Mouse (Mus musculus): ENCODE measurements around the gene Zc3h18.

Gene Zc3h18

DNA sequence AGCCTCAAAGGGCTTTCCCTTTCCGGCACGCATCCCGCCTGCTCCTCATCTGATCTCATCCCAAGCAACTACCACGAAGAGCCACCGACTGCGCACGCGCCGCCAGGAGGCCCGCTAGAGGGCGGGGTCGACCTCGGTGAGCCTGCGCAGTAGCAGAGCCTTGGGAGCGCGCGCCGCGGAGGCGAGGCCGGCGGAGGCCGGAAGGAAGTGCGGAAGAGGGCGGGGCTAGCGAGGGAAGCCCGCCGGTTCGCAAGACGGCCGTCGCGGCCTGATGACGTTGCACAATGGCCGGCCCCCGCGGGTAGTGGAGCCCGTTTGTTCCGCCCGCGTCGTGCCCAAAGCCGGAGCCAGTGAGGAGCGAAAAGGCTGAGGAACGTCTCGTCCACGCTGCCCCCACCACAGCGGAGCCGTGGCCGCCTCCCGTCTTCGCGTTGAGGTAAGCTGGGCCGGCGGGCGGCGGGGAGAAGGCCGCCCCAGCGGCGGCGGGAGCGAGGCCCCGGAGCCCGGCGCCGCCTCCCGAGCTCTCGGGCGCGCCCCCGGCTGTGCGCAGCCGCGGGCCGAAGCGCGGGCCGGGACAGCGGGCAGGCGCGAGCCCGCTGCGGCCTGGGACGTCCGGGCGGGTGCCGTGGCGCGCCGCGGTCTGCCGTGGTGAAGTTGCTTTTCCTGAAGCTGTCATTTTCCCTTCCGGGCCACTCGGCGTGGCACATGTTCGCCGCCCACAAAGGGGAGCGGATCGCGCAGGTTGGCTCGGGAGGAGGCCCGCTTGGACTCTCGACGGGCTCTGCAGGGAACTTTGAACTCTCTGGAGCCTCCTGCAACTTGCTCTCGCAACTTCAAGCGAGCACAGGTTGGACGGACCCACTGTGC, at the start of gene Zc3h18:
Gene Zc3h18, plus strand, starts transcription at position 245 of the 867 bp plus-strand sequence.
- DNase-seq (ENCODE audit: low spot score) = peak; percentile 94

- no peak for DNase-seq (ENCODE audit: low spot score)
Measured at GRCm38 (mm10) chr8:122329072-122329471, 47.3 kb upstream of the Zc3h18 start.

DNA sequence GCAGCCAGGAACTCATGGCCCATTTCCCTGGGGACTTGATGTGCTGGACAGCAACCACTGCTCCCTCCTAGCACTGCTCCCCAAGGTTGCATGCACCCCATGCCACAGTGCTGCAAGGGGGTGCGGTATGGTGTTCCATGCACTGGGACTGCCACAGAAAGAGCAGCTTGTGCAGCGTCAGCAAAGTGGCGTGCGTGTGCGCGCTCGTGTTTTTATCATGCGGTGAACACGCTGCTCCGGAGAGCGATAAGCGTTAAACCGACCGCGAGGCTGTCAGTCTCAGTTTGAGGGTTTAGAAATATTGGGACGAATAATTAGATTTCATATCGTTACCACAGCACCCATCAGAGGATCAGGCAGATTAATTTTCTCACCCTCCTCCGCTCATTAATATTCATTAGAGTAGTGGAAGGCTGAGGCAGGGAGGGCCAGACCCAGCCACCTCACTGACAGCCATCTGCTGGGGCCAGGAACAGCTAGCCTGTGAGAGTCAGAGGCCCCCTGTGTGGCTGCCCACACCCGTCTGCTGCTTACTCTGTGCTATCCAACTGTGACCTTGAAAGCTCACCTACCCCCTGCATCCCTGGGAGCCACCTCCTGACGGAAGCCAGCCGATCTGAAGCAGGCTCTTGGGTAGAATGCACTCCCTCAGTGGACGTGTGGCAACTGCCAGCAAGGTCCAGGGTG, 46.7 kb upstream of the Zc3h18 start:
- no peak for DNase-seq (ENCODE audit: low spot score)

GRCm38 (mm10) chr8:122330446-122331133, 45.8 kb upstream of the Zc3h18 start:
- DNase-seq (ENCODE audit: low spot score) = no peak

DNA sequence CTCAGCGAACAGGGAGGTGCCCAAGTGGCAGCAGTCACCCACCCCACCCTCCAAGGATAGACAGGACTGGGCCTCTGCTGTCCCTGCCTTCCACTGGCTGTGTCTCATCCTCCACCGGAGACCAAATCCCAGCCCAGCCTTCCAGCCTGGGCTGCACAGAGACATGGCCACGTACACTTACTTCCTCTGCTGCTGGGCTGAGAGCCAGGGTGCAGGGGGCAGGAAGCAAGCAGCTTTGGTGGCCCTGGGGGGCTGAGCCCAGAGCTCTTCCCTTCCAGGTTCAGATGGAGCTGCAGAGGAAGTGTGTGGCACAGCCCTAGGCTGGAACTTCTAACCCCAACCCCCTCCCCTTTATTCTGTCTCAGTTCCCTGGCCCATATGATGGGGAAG, 45.3 kb upstream of the Zc3h18 start:
- no peak for DNase-seq (ENCODE audit: low spot score)

GRCm38 (mm10) chr8:122332753-122333506, 43.5 kb upstream of the Zc3h18 start:
- peak; percentile 74 for DNase-seq (ENCODE audit: low spot score)

GRCm38 (mm10) chr8:122333531-122333930, 42.9 kb upstream of the Zc3h18 start:
- no peak for DNase-seq (ENCODE audit: low spot score)

GRCm38 (mm10) chr8:122334791-122335490, 41.5 kb upstream of the Zc3h18 start:
- DNase-seq (ENCODE audit: low spot score) = no peak

- no peak for DNase-seq (ENCODE audit: low spot score)
Measured at GRCm38 (mm10) chr8:122335638-122336250, 40.7 kb upstream of the Zc3h18 start.

GRCm38 (mm10) chr8:122336251-122336910, 40.0 kb upstream of the Zc3h18 start:
- no peak for DNase-seq (ENCODE audit: low spot score)

DNA sequence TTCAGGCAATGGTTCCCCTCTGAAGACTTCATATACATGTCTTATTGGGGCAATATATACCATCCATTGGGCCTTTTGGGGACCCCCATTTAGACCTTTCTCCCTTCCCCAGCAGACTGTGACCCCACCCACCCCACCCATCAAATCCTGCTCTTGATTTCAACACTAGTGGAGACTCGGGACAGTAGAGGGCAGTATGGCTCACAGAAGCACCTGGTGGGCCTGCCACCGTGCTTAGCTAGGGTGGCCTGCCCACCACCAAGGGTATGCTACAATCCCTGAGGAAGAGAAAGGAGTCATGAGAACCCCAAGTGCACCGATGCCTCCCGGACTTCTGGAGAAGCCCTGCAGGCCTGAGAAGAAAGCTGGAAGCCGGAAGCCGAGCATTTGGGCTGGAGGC, 37.6 kb upstream of the Zc3h18 start:
- no peak for DNase-seq (ENCODE audit: low spot score)

DNA sequence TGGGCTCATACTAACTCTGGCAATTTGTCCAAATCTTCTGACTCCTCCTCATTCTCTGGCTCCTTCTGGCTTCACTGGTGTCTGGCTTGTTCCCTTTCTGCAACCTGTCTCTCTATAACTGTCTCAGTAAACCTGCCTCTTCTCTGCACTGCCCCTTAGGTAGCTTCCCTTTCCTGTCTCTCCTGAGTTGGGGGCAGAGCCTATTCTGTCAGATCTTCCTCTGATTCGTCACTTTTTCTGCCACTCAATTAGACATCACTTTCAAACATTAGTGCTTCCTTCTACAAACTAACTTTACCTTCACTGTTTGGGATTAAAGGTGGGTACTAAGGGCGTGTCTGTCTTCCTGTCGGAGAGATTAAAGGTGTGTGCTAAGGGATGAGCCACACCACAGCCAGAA, 35.6 kb upstream of the Zc3h18 start:
- no peak for DNase-seq (ENCODE audit: low spot score)

DNA sequence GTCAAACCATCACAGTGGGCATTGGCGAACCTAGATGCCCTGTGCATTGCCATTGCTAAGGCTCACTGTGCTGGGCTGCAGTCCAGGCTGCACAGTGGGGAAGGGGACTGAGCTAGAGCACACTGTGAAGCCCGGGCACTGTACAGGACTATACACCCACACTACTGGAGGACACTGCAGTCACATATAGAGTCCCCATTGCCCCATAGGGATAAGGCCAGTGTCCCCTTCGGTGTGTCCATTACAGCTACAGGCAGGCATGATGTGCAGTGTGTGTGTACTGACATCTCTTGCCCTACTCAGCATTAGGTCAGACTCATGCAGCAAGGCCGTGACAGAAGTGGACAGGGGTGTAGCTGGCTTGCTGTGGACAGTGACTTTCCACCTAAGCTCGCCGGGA, 34.6 kb upstream of the Zc3h18 start:
- no peak for DNase-seq (ENCODE audit: low spot score)

- no peak for DNase-seq (ENCODE audit: low spot score)
Measured at GRCm38 (mm10) chr8:122342362-122342761, 34.0 kb upstream of the Zc3h18 start.

DNA sequence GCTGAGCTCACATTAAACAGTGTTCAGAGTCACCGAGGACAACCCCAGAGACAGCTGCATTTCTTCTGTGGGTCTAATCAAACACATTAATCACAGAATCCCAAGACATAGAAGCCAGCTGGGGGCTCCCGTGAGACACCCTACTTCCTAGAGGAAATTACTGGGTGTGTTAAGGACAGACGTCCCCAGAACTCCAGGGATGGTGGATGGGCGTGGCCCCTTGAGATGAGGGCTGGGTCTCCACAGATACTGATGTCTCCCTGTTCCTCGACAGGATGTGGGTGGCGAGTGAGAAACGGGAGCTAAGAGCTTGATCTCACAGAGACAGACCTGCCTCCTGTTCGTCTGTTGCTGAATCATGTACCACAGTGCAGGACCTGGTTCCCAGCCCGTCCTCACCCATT, 33.6 kb upstream of the Zc3h18 start:
- DNase-seq (ENCODE audit: low spot score) = no peak

GRCm38 (mm10) chr8:122343341-122343740, 33.1 kb upstream of the Zc3h18 start:
- no peak for DNase-seq (ENCODE audit: low spot score)

DNA sequence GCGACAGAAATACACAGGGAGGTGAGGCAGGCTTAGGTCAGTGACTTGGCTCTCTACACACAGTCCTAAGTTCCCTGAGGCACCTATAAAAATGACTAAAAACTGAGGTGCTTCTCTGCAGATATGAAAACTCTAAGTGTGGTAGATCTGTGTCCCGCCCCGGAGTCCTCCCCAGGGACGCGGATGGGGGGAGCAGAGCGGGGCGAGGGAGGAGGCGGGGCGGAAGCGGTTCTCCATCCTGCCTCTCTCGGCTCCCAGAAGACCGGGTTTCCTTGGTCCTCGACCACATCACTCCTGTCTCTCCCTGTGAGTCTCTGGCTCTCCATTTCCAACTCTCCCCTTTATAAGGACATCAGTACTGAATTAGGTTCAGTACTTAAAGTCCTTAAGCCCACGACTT, 32.7 kb upstream of the Zc3h18 start:
- no peak for DNase-seq (ENCODE audit: low spot score)

- DNase-seq (ENCODE audit: low spot score) = no peak
Measured at GRCm38 (mm10) chr8:122344219-122344618, 32.2 kb upstream of the Zc3h18 start.

GRCm38 (mm10) chr8:122345181-122346095, 31.0 kb upstream of the Zc3h18 start:
- no peak for DNase-seq (ENCODE audit: low spot score)

Data from layer of hippocampus, adult 9-10 months (tissue).